Mouse (Mus musculus): ENCODE measurements around the gene Rinl. TPM values are rescaled to one million over a fixed set of nuclear protein-coding genes. Genes with fewer than 3 reads are reported as not detected.

Rinl gene
- total RNA-seq, 2 experiments from 2014 or later: 2.6 to 3.0 TPM

GRCm38 (mm10) chr7:28820358-28821260, 31.8 kb downstream of the Rinl start:
- DNase-seq (ENCODE audit: extremely low spot score in 1 of 2, low spot score in 1 of 2): no peak

- DNase-seq (ENCODE audit: extremely low spot score in 1 of 2, low spot score in 1 of 2): peak in 1 of 2 experiments; percentile 49
Observed at GRCm38 (mm10) chr7:28821261-28821831, 32.6 kb downstream of the Rinl start.

DNA sequence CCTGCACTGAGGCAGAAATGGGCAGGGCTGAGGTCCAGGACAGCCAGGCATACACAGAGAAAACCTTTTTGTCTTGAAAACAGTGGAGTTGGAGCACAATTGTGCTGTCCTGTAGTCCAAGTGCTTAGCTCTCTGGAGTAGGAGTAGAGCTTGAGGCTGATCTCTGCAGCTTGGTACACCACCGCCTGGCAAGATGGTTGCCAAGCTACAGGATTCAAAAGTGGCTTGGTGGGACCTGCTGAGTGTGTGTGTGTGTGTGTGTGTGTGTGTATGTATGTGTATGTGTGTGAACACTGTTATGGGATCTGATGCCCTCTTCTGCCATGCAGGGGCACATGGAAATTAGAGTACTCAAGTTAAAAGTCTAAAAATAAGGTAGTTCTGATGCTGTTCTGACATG, 33.8 kb downstream of the Rinl start:
- no peak for DNase-seq (ENCODE audit: extremely low spot score in 1 of 2, low spot score in 1 of 2)

DNA sequence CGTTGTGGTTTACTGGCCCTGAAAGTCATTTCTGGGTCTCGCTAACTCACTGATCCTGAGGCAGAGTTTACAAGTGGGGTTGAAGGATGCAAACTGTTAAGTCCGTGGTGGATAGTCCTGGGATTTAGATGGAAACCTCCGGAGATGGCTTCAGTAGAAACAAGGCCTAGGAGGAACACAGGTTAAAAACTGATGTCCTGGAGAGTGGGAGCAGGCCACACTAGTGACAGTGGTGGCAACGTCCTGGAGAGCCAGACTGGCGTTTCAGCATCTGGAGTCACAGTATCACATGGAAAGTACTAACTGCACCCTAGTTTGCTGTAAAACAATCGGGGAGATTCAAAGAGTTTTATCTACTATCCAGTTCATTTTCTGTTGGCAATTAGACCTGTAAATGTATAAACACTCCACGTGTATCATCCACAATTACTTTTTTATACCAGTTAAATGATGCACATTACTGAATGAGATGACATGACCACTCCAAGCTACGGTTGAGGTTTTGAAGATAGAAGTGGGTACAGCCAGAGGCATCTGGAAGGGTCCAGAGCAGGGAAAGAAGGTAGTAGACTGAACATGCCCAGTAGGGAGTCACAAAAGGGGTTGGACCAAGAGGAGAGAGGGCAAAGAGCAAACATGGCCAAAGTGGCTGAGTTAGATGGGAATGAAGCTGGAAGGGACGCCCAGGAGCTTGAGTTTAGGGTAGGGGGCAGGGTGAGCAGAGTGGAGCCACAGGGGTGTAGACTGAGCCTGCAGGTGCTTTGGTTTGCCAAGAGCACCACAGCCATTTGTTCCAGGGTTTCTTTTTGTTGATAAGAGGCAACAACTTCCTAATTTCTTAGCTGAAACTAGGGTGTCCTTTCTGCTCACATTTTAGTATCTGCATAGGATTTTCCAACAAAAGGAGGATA, 34.5 kb downstream of the Rinl start:
- DNase-seq (ENCODE audit: extremely low spot score in 1 of 2, low spot score in 1 of 2): no peak

GRCm38 (mm10) chr7:28823932-28824331, 35.2 kb downstream of the Rinl start:
- DNase-seq (ENCODE audit: extremely low spot score in 1 of 2, low spot score in 1 of 2): no peak

DNA sequence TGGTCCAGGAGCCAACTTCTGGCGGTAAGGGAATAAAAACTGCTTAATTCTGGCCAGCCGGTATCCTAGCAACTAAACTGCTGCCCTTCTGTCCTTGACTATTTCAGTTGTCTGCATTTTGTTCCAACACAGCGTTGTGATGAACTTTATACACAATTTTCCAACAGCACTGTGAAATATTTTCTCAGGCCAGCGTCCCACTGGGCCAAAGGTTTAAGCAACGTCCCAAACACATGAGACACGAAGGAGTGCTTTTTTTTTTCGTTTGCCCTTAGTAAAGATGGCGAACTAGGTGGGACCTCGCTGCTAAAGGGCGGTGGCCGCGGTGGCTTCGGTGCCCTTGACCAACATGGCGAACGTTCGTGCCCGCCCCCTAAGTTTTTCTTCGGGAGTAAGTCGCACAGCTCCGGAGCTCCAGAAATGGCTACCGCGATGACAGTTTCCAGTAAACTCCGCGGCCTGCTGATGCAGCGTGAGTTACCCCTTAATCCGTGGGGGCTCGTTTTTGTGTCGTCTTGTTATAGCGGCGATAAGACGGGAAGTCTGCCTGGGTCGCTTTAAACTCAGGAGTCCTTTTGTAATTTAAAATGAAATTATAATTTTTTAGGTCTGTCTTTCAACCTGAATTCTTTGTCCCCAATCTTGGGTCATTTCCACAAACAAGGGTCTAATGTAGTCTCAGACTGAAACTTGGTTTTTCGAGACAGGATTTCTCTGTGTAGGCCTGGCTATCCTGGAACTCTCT, 36.3 kb downstream of the Rinl start, which contains the start of gene Ech1:
Ech1 (plus strand) TSS at position 277 of the 745 bp plus-strand sequence.
- peak; percentile 65 to 76 for DNase-seq (ENCODE audit: extremely low spot score in 1 of 2, low spot score in 1 of 2)

GRCm38 (mm10) chr7:28825686-28826401, 37.1 kb downstream of the Rinl start:
- DNase-seq (ENCODE audit: extremely low spot score in 1 of 2, low spot score in 1 of 2): no peak

GRCm38 (mm10) chr7:28826402-28826772, 37.6 kb downstream of the Rinl start:
- DNase-seq (ENCODE audit: extremely low spot score in 1 of 2, low spot score in 1 of 2): no peak

DNA sequence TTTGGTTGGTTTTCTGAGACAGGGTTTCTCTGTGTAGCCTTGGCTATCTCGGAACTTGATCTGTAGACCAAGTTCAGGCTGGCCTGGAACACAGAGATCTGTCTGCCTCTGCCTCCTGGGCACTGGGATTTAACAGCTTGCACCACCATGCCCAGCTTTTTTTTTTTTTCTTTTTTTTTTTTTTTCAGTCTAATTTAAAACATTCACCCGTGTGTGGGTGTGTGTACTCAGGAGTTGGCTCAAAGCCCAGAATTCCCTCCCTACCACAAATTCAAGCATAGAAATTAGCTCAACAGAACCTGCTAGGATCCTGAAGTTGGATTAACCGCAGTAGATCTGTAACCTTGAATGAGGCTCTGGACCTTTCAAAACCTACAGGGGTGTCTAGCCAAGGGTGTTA, 38.6 kb downstream of the Rinl start:
- peak in 1 of 2 experiments; percentile 55 for DNase-seq (ENCODE audit: extremely low spot score in 1 of 2, low spot score in 1 of 2)

- no peak for DNase-seq (ENCODE audit: extremely low spot score in 1 of 2, low spot score in 1 of 2)
Observed at GRCm38 (mm10) chr7:28829821-28830220, 41.1 kb downstream of the Rinl start.

DNA sequence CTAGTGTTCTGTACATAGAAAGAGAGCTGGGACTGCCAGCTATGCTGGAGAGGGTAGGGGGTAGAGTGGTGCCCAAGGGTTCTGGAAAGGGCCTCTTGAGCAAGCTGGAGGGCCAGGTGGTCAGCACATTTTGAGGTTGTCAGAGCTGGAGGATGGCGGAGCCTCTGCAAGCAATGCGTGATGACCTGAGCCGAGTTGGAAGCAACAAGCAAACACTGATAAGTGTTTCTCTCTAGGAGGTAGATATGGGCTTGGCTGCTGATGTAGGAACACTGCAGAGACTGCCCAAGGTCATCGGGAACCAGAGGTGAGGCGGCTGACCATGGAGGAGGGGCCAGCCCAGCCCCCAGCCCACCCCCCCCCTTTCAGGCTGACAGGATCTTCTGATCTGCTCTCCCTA, 42.2 kb downstream of the Rinl start:
- no peak for DNase-seq (ENCODE audit: extremely low spot score in 1 of 2, low spot score in 1 of 2)

DNA sequence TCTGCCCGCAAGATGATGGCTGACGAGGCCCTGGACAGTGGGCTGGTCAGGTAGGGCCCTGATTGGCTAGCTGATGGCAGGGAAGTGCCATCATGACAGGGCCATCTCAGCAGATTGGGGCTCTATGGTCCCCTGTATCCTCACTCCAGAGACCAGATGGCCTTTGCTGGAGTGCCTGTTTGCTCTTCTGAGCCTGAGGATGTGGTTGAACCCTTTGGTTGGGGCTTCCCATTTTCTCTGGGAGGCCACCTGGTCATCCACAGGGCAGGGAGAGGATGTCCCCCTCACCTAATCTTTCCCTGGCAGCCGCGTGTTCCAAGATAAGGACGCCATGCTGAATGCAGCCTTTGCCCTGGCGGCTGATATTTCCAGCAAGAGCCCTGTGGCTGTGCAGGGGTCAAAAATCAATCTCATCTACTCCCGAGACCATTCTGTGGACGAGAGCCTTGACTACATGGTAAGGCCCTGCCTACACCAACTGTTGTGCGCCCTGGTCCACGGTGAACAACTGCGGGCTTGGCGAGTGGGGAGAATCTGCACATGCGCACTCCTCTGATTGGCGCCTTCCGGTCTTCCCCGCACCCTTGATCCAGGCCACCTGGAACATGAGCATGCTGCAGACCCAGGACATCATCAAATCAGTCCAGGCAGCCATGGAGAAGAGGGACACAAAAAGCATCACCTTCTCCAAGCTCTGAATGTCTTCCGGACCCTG, 42.8 kb downstream of the Rinl start:
- no peak for DNase-seq (ENCODE audit: extremely low spot score in 1 of 2, low spot score in 1 of 2)

DNA sequence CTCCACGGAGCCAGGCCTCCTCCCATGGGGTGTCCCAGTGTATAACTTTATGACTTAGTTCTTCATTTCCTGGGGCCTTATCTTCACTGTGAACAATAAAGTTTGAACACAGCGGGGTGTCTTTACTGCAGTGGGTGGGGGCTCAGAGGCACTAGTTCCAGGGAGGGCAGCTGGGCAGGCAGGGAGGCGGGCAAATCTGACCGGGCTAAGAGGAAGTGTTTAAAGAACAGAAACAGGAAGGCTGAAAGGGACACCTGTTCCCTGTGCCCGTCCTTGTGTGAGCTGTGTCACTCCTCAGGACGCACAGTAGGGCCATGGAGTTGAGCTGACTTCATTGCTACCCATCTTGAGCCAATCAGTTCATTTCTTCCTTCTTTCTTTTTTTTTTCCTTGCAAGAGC, 43.4 kb downstream of the Rinl start:
- DNase-seq (ENCODE audit: extremely low spot score in 1 of 2, low spot score in 1 of 2): no peak

DNA sequence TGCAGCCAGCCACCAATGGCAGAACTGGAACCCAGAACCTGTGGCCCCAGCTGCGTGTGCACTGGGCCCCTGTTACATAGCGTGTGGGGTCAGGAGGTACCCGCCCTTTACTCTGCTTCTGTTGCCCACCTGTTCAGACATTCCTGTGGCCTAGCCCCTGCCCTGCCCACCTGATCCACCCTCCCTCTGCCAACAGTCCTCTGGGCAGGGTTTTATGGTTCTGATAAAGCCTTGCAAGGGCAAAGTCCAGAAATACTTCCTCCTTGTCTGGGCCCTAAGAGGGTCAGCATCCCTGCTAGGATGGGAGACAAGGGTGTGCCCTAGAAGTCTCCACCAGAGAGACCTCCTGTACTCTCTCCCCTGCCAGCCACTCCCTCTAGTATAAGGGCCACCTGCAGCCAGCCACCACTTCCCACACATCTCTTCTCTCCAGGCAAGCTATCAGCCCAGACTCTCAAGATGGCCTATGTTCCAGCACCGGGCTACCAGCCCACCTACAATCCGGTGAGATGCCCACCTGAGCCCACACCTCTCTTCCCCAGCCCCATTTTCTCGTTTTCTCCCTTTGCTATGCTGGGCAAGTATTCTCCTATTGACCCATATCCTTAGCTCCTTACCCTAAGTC, 45.1 kb downstream of the Rinl start, which contains the start of gene Lgals4:
Lgals4 (plus strand) TSS at position 132 of the 625 bp plus-strand sequence.
- DNase-seq (ENCODE audit: extremely low spot score in 1 of 2, low spot score in 1 of 2): no peak

DNA sequence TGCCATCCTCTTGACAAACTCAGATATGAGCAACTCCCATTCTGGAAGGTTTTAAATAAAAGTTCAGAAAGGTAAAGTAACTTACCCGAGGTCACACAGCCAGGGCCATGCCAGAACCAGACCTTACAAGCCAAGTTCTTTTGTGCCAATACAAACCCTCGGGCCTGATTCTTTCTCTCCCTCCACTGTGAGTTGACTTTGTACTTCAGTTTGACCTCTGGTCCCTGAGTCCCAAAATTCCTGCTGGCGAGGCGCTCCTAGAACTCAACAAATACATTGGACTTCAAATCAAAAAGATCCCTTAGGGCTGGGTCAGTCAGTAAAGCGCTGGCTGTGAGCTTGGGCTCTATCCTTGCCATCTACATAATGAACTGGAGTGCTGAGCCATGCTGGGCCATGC, 48.2 kb downstream of the Rinl start:
- DNase-seq (ENCODE audit: extremely low spot score in 1 of 2, low spot score in 1 of 2): no peak

DNA sequence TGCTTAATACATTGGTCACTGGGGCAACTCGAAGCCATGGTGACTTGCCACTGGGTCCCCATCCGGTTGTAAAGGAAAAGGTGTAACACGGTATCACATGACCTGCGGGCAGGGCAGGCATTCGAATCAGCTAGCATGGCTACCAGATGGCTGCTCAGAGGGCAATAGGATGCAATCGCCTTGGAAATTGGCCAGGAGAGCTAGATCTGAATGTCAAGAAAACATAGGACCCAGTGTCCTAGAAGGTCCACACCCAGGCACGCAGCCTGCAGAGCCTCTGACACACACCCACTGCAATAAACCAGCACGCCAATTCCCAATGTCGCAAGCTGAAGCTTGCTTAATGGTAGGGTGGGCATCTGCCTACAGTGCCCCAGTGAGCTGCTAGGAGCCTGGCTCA, 49.6 kb downstream of the Rinl start:
- DNase-seq (ENCODE audit: extremely low spot score in 1 of 2, low spot score in 1 of 2): no peak

GRCm38 (mm10) chr7:28847273-28847672, 58.5 kb downstream of the Rinl start:
- DNase-seq (ENCODE audit: extremely low spot score in 1 of 2, low spot score in 1 of 2): no peak
